Mouse (Mus musculus): ENCODE measurements around the gene Lmntd2. TPM values are rescaled to one million over a fixed set of nuclear protein-coding genes. Genes with fewer than 3 reads are reported as not detected.
A peak's percentile ranks its signal among the peaks of the same experiment; 100 is the strongest.

Gene Lmntd2
- polyA plus RNA-seq, 1 experiment from 2014 or later: 3.9 TPM

- WGBS: 90% methylated on average over 4 of the region's 4 CpGs
- peaks cover 7% of the 10 kb centered on the region for H3K36me3 ChIP-seq
Observed at GRCm38 (mm10) chr7:141222696-141223215, 8.9 kb upstream of the Lmntd2 start.

GRCm38 (mm10) chr7:141222126-141222467 is 8.2 kb upstream of the Lmntd2 start:
- peak overlapping the region; percentile 95 for H3K4me2 ChIP-seq (replicated peaks)
- peaks cover 14% of the 10 kb centered on the region for H3K36me3 ChIP-seq
- no peaks in the 10 kb centered on the region for H3K9me3 ChIP-seq
- 0 out of 2 replicates have a peak, but pooled peaks have one; percentile 0 for ATAC-seq (ENCODE audit: insufficient number of reproducible peaks, insufficient read depth, low FRiP score, low TSS enrichment)
- H3K4me1 ChIP-seq: peaks cover 23% of the 10 kb centered on the region
- no peaks in the 10 kb centered on the region for H3K27me3 ChIP-seq
- peak overlapping the region; percentile 28 for H3K9ac ChIP-seq
- H3K4me3 ChIP-seq: peak overlapping the region; percentile 52
- peak overlapping the region; percentile 90 for H3K27ac ChIP-seq
- 15% methylated on average over 8 of the region's 8 CpGs for WGBS

More at GRCm38 (mm10) chr7:141222696-141223215, 8.9 kb upstream of the Lmntd2 start:
- Histone ChIP-seq H3K4me3 (no peak overlapping the region), H3K4me1 (peaks cover 21% of the 10 kb centered on the region), H3K27ac (peak overlapping the region; percentile 90), H3K9ac (no peak overlapping the region), H3K27me3 (no peaks in the 10 kb centered on the region), H3K4me2 (replicated peaks) (no peak overlapping the region), H3K9me3 (no peaks in the 10 kb centered on the region)
- no peak for ATAC-seq (ENCODE audit: insufficient number of reproducible peaks, insufficient read depth, low FRiP score, low TSS enrichment)

GRCm38 (mm10) chr7:141221249-141222125 is 7.6 kb upstream of the Lmntd2 start:
- H3K36me3 ChIP-seq: peaks cover 15% of the 10 kb centered on the region
- WGBS: 3% methylated on average over 44 of the region's 44 CpGs

GRCm38 (mm10) chr7:141220377-141220776 is 6.5 kb upstream of the Lmntd2 start:
- no peak overlapping the region for H3K9ac ChIP-seq
- H3K4me2 ChIP-seq (replicated peaks): peak overlapping the region; percentile 95
- H3K27ac ChIP-seq: 0 out of 2 replicates have a peak overlapping the region, but pooled peaks have one; percentile 23
- no peaks in the 10 kb centered on the region for H3K27me3 ChIP-seq
- WGBS: 83% methylated on average over 1 of the region's 1 CpGs
- H3K4me1 ChIP-seq: peaks cover 34% of the 10 kb centered on the region
- H3K36me3 ChIP-seq: peaks cover 15% of the 10 kb centered on the region
- H3K4me3 ChIP-seq: peak overlapping the region; percentile 52; the same call in 1 of the 2 replicates
- H3K9me3 ChIP-seq: no peaks in the 10 kb centered on the region
- no peak for ATAC-seq (ENCODE audit: insufficient number of reproducible peaks, insufficient read depth, low FRiP score, low TSS enrichment)

More at GRCm38 (mm10) chr7:141221249-141222125, 7.6 kb upstream of the Lmntd2 start:
- Histone ChIP-seq H3K4me3 (peak overlapping the region; percentile 52), H3K4me2 (replicated peaks) (peak overlapping the region; percentile 95), H3K4me1 (peaks cover 29% of the 10 kb centered on the region), H3K27me3 (no peaks in the 10 kb centered on the region), H3K9me3 (no peaks in the 10 kb centered on the region), H3K27ac (peak overlapping the region; percentile 90), H3K9ac (peak overlapping the region; percentile 70)
- peak; percentile 95 for ATAC-seq (ENCODE audit: insufficient number of reproducible peaks, insufficient read depth, low FRiP score, low TSS enrichment)

- 88% methylated on average over 1 of the region's 1 CpGs for WGBS
Observed at GRCm38 (mm10) chr7:141219558-141220099, 5.7 kb upstream of the Lmntd2 start.

GRCm38 (mm10) chr7:141218557-141219133 is 4.8 kb upstream of the Lmntd2 start:
- WGBS: 79% methylated on average over 5 of the region's 5 CpGs
- Histone ChIP-seq H3K4me3 (no peak overlapping the region), H3K27ac (no peak overlapping the region), H3K27me3 (no peaks in the 10 kb centered on the region), H3K9ac (no peak overlapping the region), H3K9me3 (no peaks in the 10 kb centered on the region), H3K4me2 (replicated peaks) (no peak overlapping the region), H3K36me3 (peaks cover 15% of the 10 kb centered on the region), H3K4me1 (peaks cover 40% of the 10 kb centered on the region)
- ATAC-seq (ENCODE audit: insufficient number of reproducible peaks, insufficient read depth, low FRiP score, low TSS enrichment): no peak

More at GRCm38 (mm10) chr7:141219558-141220099, 5.7 kb upstream of the Lmntd2 start:
- Histone ChIP-seq H3K27me3 (no peaks in the 10 kb centered on the region), H3K9me3 (no peaks in the 10 kb centered on the region), H3K4me3 (no peak overlapping the region), H3K27ac (no peak overlapping the region), H3K36me3 (peaks cover 15% of the 10 kb centered on the region), H3K4me1 (peaks cover 40% of the 10 kb centered on the region), H3K4me2 (replicated peaks) (no peak overlapping the region), H3K9ac (no peak overlapping the region)
- no peak for ATAC-seq (ENCODE audit: insufficient number of reproducible peaks, insufficient read depth, low FRiP score, low TSS enrichment)

GRCm38 (mm10) chr7:141218141-141218540 is 4.3 kb upstream of the Lmntd2 start:
- Histone ChIP-seq H3K9ac (no peak overlapping the region), H3K27ac (no peak overlapping the region), H3K27me3 (no peaks in the 10 kb centered on the region), H3K4me2 (replicated peaks) (no peak overlapping the region), H3K4me3 (no peak overlapping the region), H3K9me3 (no peaks in the 10 kb centered on the region), H3K4me1 (peaks cover 40% of the 10 kb centered on the region), H3K36me3 (peaks cover 15% of the 10 kb centered on the region)
- ATAC-seq (ENCODE audit: insufficient number of reproducible peaks, insufficient read depth, low FRiP score, low TSS enrichment): no peak
- WGBS: 85% methylated on average over 3 of the region's 3 CpGs

- H3K9ac ChIP-seq: no peak overlapping the region
- ATAC-seq (ENCODE audit: insufficient number of reproducible peaks, insufficient read depth, low FRiP score, low TSS enrichment): no peak
- no peak overlapping the region for H3K4me2 ChIP-seq (replicated peaks)
- H3K27me3 ChIP-seq: no peaks in the 10 kb centered on the region
- 89% methylated on average over 17 of the region's 17 CpGs for WGBS
- H3K36me3 ChIP-seq: peaks cover 15% of the 10 kb centered on the region
- H3K4me3 ChIP-seq: no peak overlapping the region
- peaks cover 35% of the 10 kb centered on the region for H3K4me1 ChIP-seq
- H3K9me3 ChIP-seq: no peaks in the 10 kb centered on the region
- H3K27ac ChIP-seq: no peak overlapping the region
Observed at GRCm38 (mm10) chr7:141217343-141218013, 3.6 kb upstream of the Lmntd2 start.

- Histone ChIP-seq H3K9ac (no peak overlapping the region), H3K36me3 (peaks cover 15% of the 10 kb centered on the region), H3K27me3 (no peaks in the 10 kb centered on the region), H3K4me2 (replicated peaks) (peak overlapping the region; percentile 89), H3K4me1 (peaks cover 31% of the 10 kb centered on the region), H3K9me3 (no peaks in the 10 kb centered on the region), H3K4me3 (peak overlapping the region; percentile 68), H3K27ac (no peak overlapping the region)
- WGBS: 89% methylated on average over 11 of the region's 11 CpGs
- no peak for ATAC-seq (ENCODE audit: insufficient number of reproducible peaks, insufficient read depth, low FRiP score, low TSS enrichment)
Observed at GRCm38 (mm10) chr7:141216894-141217293, 3.0 kb upstream of the Lmntd2 start.

- Histone ChIP-seq H3K27ac (peak overlapping the region; percentile 94), H3K4me1 (peaks cover 28% of the 10 kb centered on the region), H3K4me3 (peak overlapping the region; percentile 68), H3K36me3 (peaks cover 15% of the 10 kb centered on the region), H3K9me3 (no peaks in the 10 kb centered on the region), H3K27me3 (no peaks in the 10 kb centered on the region), H3K9ac (peak overlapping the region; percentile 62), H3K4me2 (replicated peaks) (peak overlapping the region; percentile 89)
- peak; percentile 69 for ATAC-seq (ENCODE audit: insufficient number of reproducible peaks, insufficient read depth, low FRiP score, low TSS enrichment)
- WGBS: under 1% methylated on average over 42 of the region's 42 CpGs
Observed at GRCm38 (mm10) chr7:141215880-141216733, 2.2 kb upstream of the Lmntd2 start.
